Mouse (Mus musculus) neural tube, embryonic 14.5 days (tissue): Measurements from ENCODE around the gene Zzz3. TPM values are rescaled to one million over a fixed set of nuclear protein-coding genes. Genes with fewer than 3 reads are reported as not detected.

Experiments used
- polyA plus RNA-seq: library from polyadenylated mRNA; unstranded; fragments of >200 nt; fragmentation: Nextera tagmentation; extraction: Ambion mirVana; gene quantifications from 2 replicates; pipeline ENCODE4 v1.2.1, GENCODE M21; 2014

The Zzz3 gene
- polyA plus RNA-seq, 1 experiment from 2014 or later = 36.3 TPM

Other genes starting within 250 kb of the Zzz3 start
- 7.7 and 15.2 TPM in 2 replicates for gene Gipc2, start 229.2 kb upstream of the Zzz3 start, polyA plus RNA-seq
- 48.6 and 50.4 TPM in 2 replicates for gene Dnajb4, start 185.2 kb upstream of the Zzz3 start, polyA plus RNA-seq
- gene Fubp1, start 185.1 kb upstream of the Zzz3 start, polyA plus RNA-seq = 223 and 230 TPM in 2 replicates
- gene Nexn, start 129.1 kb upstream of the Zzz3 start, polyA plus RNA-seq = 2.9 TPM in 2 replicates
- gene Miga1, start 55.1 kb upstream of the Zzz3 start, polyA plus RNA-seq = 22.5 and 24.1 TPM in 2 replicates
- gene Usp33, start 49.0 kb upstream of the Zzz3 start, polyA plus RNA-seq = 126 and 128 TPM in 2 replicates